Mouse (Mus musculus) kidney, adult 2 months (tissue): ENCODE results near the gene Tango2. TPM values are rescaled to one million over a fixed set of nuclear protein-coding genes. Genes with fewer than 3 reads are reported as not detected.
A peak's percentile ranks its signal among the peaks of the same experiment; 100 is the strongest.
"Not testable (repeated sequence)": the region's sequence is repeated elsewhere in the genome, so short reads cannot be mapped to it uniquely, and the experiment has no call there.

ENCODE experiments used
- DNase-seq: peaks from one replicate; pipeline ENCODE4 v3.0.0; 2021
- H3K27ac ChIP-seq: fragments of 200-500 bp; 2 replicates; pipeline ENCODE4 v1.5.1; 2012; ENCODE audit warnings: low read depth, low read length, control low read depth, inconsistent platforms; ENCODE audit not compliant: insufficient read depth
- H3K27me3 ChIP-seq: fragments of 200-500 bp; replicated peaks from 2 replicates; pipeline ENCODE4 v1.6.1; 2012; ENCODE audit warnings: mild to moderate bottlenecking, moderate library complexity, low read length, inconsistent platforms; ENCODE audit not compliant: control insufficient read depth, insufficient read depth
- H3K36me3 ChIP-seq: fragments of 200-500 bp; 2 replicates; pipeline ENCODE4 v1.6.1; 2012; ENCODE audit warnings: mild to moderate bottlenecking, moderate library complexity, low read length, inconsistent platforms; ENCODE audit not compliant: control insufficient read depth, insufficient read depth
- H3K4me1 ChIP-seq: fragments of 200-500 bp; 2 replicates; pipeline ENCODE4 v1.6.1; 2011; ENCODE audit warnings: low read length; ENCODE audit not compliant: control insufficient read depth, insufficient read depth
- H3K4me3 ChIP-seq: fragments of 200-500 bp; 2 replicates; pipeline ENCODE4 v1.5.1; 2011; ENCODE audit warnings: mild to moderate bottlenecking, low read depth, low read length, control low read depth; ENCODE audit not compliant: insufficient read depth
- CTCF ChIP-seq: fragments of 200-500 bp; conservative IDR thresholded peaks from 2 replicates; pipeline ENCODE4 v1.5.1; 2011; ENCODE audit warnings: low read depth, mild to moderate bottlenecking, control low read depth, low read length, moderate library complexity, mixed read lengths; ENCODE audit not compliant: insufficient read depth, insufficient read length
- POLR2A ChIP-seq: fragments of 200-500 bp; IDR thresholded peaks from one replicate; pipeline ENCODE4 v1.6.1; 2011; ENCODE audit warnings: low read depth, low read length, control low read depth
- WGBS: fragments of 180-500 bp; shearing (Covaris S2); methylation state at CpG from one replicate; pipeline ENCODE4 v1.1.7; 2018; 5-methylcytosine and 5-hydroxymethylcytosine counted together
- polyA plus RNA-seq: library from polyadenylated mRNA; depleted of rRNA; stranded (reverse); fragments of >200 nt; gene quantifications from 2 replicates; pipeline ENCODE4 v1.2.3, GENCODE M21; 2012

The Tango2 gene
- polyA plus RNA-seq, 1 experiment: 147 TPM

DNA sequence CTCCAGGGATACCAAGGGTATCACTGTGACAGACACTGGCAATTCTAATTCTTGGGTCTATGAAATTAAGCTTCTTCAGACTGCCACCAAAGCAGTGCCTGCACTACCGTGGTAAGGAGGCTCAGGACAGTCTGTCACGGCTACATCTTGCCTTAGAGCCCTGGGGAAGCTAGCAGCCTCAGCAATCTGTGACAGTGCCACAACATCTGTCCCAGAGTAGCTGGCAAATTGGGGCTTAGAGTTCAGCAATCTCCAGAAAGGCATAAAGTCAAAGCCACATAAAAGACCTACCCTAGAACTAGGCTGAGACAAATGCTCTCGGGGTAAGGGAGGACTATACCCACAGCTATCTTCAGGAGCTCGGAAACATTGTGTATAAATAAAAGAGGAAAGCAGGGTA is 22.2 kb downstream of the Tango2 start:
- no peak overlapping the region for H3K4me3 ChIP-seq
- 78% methylated on average over 4 of the region's 4 CpGs for WGBS
- no peak for DNase-seq
- no peaks in the 10 kb centered on the region for H3K27me3 ChIP-seq
- H3K27ac ChIP-seq: no peak overlapping the region
- no peaks in the 10 kb centered on the region for H3K36me3 ChIP-seq
- no peak for TF ChIP-seq POLR2A
- TF ChIP-seq CTCF: no peak
- H3K4me1 ChIP-seq: no peaks in the 10 kb centered on the region

DNA sequence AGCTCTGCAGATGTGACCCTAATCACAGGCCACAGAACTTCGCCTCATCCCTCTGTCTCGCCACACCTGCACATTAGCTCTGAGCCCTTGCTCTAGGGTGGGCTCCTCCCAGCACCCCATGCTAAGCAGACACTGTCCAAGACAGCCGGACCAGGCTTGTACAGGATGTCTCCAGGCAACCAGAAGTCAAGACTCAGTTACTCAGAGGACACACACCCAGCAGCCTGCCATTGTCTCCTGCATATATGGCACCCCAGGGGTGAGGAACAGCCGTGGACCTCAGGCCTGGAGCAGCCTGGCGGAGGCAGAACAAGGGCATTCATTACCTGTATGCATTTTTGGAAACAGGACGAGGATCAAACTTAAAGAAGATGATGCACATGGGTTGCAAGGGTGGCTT is 23.9 kb downstream of the Tango2 start:
- no peak for DNase-seq
- TF ChIP-seq CTCF (no peak), POLR2A (no peak)
- Histone ChIP-seq H3K36me3 (no peaks in the 10 kb centered on the region), H3K27ac (no peak overlapping the region), H3K4me1 (no peaks in the 10 kb centered on the region), H3K4me3 (no peak overlapping the region), H3K27me3 (no peaks in the 10 kb centered on the region)
- WGBS: 90% methylated on average over 6 of the region's 6 CpGs

DNA sequence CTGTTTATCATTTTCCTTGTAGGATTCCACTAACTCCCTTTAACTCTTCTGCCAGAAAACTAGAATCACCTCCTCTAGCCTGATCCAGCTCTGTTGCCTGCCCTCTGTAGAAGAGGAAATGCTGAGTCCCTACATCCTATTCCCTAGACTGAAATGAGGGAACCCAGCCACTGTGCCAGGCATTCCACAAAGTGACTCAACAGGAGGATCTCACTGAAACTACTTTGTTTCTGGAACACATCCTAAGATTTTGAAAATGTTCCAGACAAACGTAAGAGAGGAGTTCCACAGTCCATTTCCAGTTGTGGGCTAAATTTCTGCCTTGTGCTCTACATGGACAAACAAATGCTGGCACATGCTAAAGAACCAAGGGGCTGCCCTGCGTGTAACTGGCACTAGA is 24.4 kb downstream of the Tango2 start:
- Histone ChIP-seq H3K27me3 (no peaks in the 10 kb centered on the region), H3K36me3 (no peaks in the 10 kb centered on the region), H3K4me3 (no peak overlapping the region), H3K4me1 (no peaks in the 10 kb centered on the region), H3K27ac (no peak overlapping the region)
- no peak for DNase-seq
- 64% methylated on average over 2 of the region's 2 CpGs for WGBS
- TF ChIP-seq CTCF (no peak), POLR2A (no peak)

DNA sequence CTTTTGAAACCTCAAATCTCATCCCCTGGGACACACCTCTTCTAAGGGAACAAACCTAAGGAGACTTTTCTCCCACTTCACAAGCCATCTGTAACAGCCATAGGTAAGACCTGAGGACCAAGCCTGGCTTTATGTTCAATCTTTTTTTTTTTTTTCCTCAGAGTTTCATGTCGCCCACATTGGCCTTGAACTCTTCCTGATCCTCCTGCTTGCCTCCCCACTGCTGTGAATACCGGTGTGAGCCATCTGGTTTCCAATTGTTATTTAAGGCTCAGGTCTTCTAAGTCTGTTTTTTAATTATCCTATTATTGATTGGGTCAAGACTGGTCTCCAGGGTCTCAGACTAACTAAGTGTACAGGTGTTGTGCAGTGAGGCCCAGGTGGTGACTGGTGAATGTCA is 26.5 kb downstream of the Tango2 start:
- Histone ChIP-seq H3K27me3 (no peaks in the 10 kb centered on the region), H3K27ac (no peak overlapping the region), H3K36me3 (no peaks in the 10 kb centered on the region), H3K4me1 (no peaks in the 10 kb centered on the region), H3K4me3 (no peak overlapping the region)
- TF ChIP-seq CTCF (no peak), POLR2A (no peak)
- no peak for DNase-seq
- 90% methylated on average over 2 of the region's 2 CpGs for WGBS

DNA sequence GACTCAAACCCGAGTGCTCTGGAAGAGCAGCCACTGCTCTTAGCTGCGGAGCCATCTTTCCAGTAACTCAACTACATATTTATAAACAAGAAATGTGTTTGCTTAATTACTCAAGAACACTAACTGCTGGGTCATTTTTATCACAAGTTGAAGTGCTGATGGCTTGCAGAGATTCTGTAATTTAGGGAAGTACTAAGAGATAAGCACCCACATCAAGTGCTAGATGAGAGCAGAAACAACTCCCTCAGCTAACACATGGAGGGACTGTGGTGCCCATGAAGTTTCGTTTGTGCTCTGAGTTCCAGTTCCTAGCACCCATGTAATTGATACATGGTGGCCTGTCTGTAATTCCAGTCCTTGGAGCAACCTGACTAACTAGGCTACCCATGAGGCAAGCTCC is 28.9 kb downstream of the Tango2 start:
- DNase-seq: no peak
- TF ChIP-seq POLR2A: no peak
- TF ChIP-seq CTCF: no peak
- Histone ChIP-seq H3K36me3 (no peaks in the 10 kb centered on the region), H3K4me1 (no peaks in the 10 kb centered on the region), H3K27me3 (no peaks in the 10 kb centered on the region), H3K27ac (no peak overlapping the region), H3K4me3 (no peak overlapping the region)
- 86% methylated on average over 3 of the region's 3 CpGs for WGBS

DNA sequence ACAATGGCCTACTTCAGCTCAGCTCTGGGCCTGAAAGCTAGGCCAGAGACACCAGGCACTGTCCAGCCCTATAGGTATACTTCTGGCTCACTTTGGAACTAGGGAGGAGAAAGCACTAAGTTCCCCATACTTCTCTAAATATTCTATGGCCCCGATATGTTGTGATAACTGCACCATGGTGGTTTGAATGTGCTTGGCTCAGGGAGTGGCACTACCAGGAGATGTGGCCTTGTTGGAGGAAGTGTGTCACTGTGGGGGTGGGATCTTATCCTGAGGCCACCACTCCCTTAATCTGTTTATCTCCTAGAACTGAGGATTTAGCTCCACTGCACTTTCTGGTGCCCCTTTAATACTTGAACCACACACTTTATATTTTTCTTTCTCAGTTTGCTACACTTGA is 39.7 kb downstream of the Tango2 start:
- 90% methylated on average over 1 of the region's 1 CpGs for WGBS

DNA sequence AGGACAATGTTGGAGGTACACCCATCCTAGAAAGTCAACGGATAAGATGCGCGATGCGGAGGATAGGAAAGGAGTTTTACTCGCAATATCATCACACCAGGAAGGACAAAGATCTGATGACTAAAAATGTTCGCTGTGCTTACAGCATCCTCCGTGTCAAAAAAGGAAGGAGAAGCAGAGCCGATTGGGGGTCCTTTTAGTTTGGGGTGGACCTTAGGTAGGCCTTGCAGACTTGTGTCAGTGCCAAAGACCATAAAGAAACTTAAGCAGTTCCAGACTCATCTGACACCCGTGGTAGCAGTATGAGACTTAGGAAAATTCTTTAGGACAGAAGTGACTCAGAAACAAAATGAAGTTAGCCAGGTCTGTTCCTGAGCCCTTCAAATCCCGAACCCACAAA is 58.3 kb downstream of the Tango2 start:
- not testable (repeated sequence) for H3K27me3 ChIP-seq, DNase-seq, H3K36me3 ChIP-seq, H3K27ac ChIP-seq
- H3K4me1 ChIP-seq: peaks cover 11% of the 10 kb centered on the region; the same call in 1 of the 2 replicates
- peak overlapping the region; percentile 53 for H3K4me3 ChIP-seq
- 2% methylated on average over 10 of the region's 10 CpGs for WGBS

More for the DNA sequence above, 39.7 kb downstream of the Tango2 start:
- no peak for DNase-seq
- TF ChIP-seq POLR2A (no peak), CTCF (no peak)
- H3K27me3 ChIP-seq: no peaks in the 10 kb centered on the region
- H3K27ac ChIP-seq: no peak overlapping the region
- no peak overlapping the region for H3K4me3 ChIP-seq
- no peaks in the 10 kb centered on the region for H3K4me1 ChIP-seq
- H3K36me3 ChIP-seq: no peaks in the 10 kb centered on the region

DNA sequence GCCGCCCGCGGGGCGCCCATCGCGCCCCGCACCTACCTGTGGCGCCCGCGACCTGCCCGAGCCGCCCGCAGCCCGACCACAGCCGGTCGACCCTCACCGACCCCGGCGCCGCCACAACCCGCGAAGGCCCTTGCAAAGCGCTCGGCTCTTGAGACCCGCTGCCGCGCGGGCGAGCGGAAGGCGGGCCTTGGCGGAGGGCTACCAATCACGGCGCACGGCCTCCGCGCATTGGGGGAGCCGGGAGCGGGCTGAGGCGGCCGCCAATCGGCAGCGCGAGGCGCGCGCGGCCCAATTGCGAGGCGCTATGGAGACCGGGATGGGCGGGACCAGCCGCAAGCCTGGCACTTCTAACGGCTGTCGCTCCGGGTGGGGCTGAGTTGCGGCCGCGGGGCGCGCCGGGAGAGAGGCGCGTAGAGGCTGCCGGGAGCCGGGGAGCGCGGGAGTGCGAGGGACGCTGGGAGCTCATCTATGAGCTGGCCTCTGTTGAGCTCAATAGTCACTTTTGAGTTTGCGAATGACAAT is 58.8 kb downstream of the Tango2 start, which contains the start of gene Dgcr8:
Dgcr8 (minus strand) TSS at position 180 of the 522 bp plus-strand sequence.
- Histone ChIP-seq H3K36me3 (peaks cover 2% of the 10 kb centered on the region), H3K4me3 (peak within 1 kb of the TSS; percentile 66), H3K4me1 (peaks cover 11% of the 10 kb centered on the region; the same call in 1 of the 2 replicates), H3K27ac (peak within 1 kb of the TSS; percentile 66; the same call in 1 of the 2 replicates), H3K27me3 (no peaks in the 10 kb centered on the region)
- WGBS: under 1% methylated on average over 69 of the region's 71 CpGs
- TF ChIP-seq CTCF (no peak), POLR2A (no peak)
- peak; percentile 99 for DNase-seq
